Mouse (Mus musculus) thymus, postnatal 25 days (tissue): ENCODE data around the gene Mtmr2.
"Not testable (repeated sequence)": the region's sequence is repeated elsewhere in the genome, so short reads cannot be mapped to it uniquely, and the experiment has no call there.

Source experiments
- DNase-seq: peaks from one replicate; pipeline ENCODE4 v3.0.0; 2022

Gene Mtmr2

GRCm38 (mm10) chr9:13748404-13748797 lies at the start of gene Mtmr2:
Mtmr2 (plus strand) TSS chr9:13748410.
- no peak for DNase-seq

- DNase-seq = no peak
These were observed 49.0 kb upstream of the Mtmr2 start for GRCm38 (mm10) chr9:13699061-13699780.

- DNase-seq = no peak
These were observed 48.5 kb upstream of the Mtmr2 start for GRCm38 (mm10) chr9:13699781-13700116.

GRCm38 (mm10) chr9:13701773-13702172 lies 46.4 kb upstream of the Mtmr2 start:
- no peak for DNase-seq

GRCm38 (mm10) chr9:13703100-13703499 lies 45.1 kb upstream of the Mtmr2 start:
- DNase-seq = no peak

- DNase-seq = no peak
These were observed 43.3 kb upstream of the Mtmr2 start for GRCm38 (mm10) chr9:13704917-13705316.

GRCm38 (mm10) chr9:13707066-13707555 lies 41.1 kb upstream of the Mtmr2 start:
- no peak for DNase-seq

- no peak for DNase-seq
These were observed 38.8 kb upstream of the Mtmr2 start for GRCm38 (mm10) chr9:13709436-13709835.

GRCm38 (mm10) chr9:13715891-13716290 lies 32.3 kb upstream of the Mtmr2 start:
- DNase-seq = not testable (repeated sequence)

- peak; percentile 68 for DNase-seq
These were observed 31.7 kb upstream of the Mtmr2 start for GRCm38 (mm10) chr9:13716316-13717099.

- DNase-seq = peak; percentile 96
These were observed 826 bp downstream of the Mtmr2 start for GRCm38 (mm10) chr9:13748798-13749674.

GRCm38 (mm10) chr9:13749675-13749998 lies 1.4 kb downstream of the Mtmr2 start:
- no peak for DNase-seq

- DNase-seq = no peak
These were observed 4.3 kb downstream of the Mtmr2 start for GRCm38 (mm10) chr9:13752543-13752942.

- no peak for DNase-seq
These were observed 12.2 kb downstream of the Mtmr2 start for GRCm38 (mm10) chr9:13760430-13760829.

GRCm38 (mm10) chr9:13765624-13766023 lies 17.4 kb downstream of the Mtmr2 start:
- DNase-seq = no peak

- DNase-seq = no peak
These were observed 18.4 kb downstream of the Mtmr2 start for GRCm38 (mm10) chr9:13766570-13766969.

GRCm38 (mm10) chr9:13774732-13775131 lies 26.5 kb downstream of the Mtmr2 start:
- no peak for DNase-seq

GRCm38 (mm10) chr9:13781985-13782384 lies 33.8 kb downstream of the Mtmr2 start:
- DNase-seq = no peak

- not testable (repeated sequence) for DNase-seq
These were observed 42.7 kb downstream of the Mtmr2 start for GRCm38 (mm10) chr9:13790864-13791263.

- no peak for DNase-seq
These were observed 46.1 kb downstream of the Mtmr2 start for GRCm38 (mm10) chr9:13794302-13794701.

- no peak for DNase-seq
These were observed 46.5 kb downstream of the Mtmr2 start for GRCm38 (mm10) chr9:13794756-13795155.

- no peak for DNase-seq
These were observed 56.3 kb downstream of the Mtmr2 start for GRCm38 (mm10) chr9:13804480-13804879.

GRCm38 (mm10) chr9:13806854-13807253 lies 58.6 kb downstream of the Mtmr2 start:
- DNase-seq = no peak
